Mouse (Mus musculus): Measurements from ENCODE around the gene Ank2. TPM values are rescaled to one million over a fixed set of nuclear protein-coding genes. Genes with fewer than 3 reads are reported as not detected.

Ank2 gene
- polyA plus RNA-seq, 1 experiment from 2014 or later = 0.46 TPM

GRCm38 (mm10) chr3:127462413-127462812, 36.7 kb downstream of the Ank2 start:
- Histone ChIP-seq H3K4me3 (ENCODE audit: inconsistent target) (no peak overlapping the region), H3K27ac (no peak overlapping the region), H3K79me2 (ENCODE audit: inconsistent target) (no peaks in the 10 kb centered on the region), H3K36me3 (ENCODE audit: inconsistent target) (no peaks in the 10 kb centered on the region)
- 90% methylated on average over 6 of the region's 6 CpGs for WGBS (ENCODE audit: missing documents)

GRCm38 (mm10) chr3:127460891-127461437, 38.2 kb downstream of the Ank2 start:
- WGBS (ENCODE audit: missing documents) = 90% methylated on average over 11 of the region's 11 CpGs
- Histone ChIP-seq H3K36me3 (ENCODE audit: inconsistent target) (no peaks in the 10 kb centered on the region), H3K4me3 (ENCODE audit: inconsistent target) (no peak overlapping the region), H3K79me2 (ENCODE audit: inconsistent target) (no peaks in the 10 kb centered on the region), H3K27ac (no peak overlapping the region)

- H3K36me3 ChIP-seq (ENCODE audit: inconsistent target) = no peaks in the 10 kb centered on the region
- no peak overlapping the region for H3K4me3 ChIP-seq (ENCODE audit: inconsistent target)
- 43% methylated on average over 3 of the region's 3 CpGs for WGBS (ENCODE audit: missing documents)
- no peaks in the 10 kb centered on the region for H3K79me2 ChIP-seq (ENCODE audit: inconsistent target)
- H3K27ac ChIP-seq = no peak overlapping the region
Measured at GRCm38 (mm10) chr3:127459858-127460257, 39.3 kb downstream of the Ank2 start.

- WGBS (ENCODE audit: missing documents) = 63% methylated on average over 11 of the region's 11 CpGs
- Histone ChIP-seq H3K79me2 (ENCODE audit: inconsistent target) (no peaks in the 10 kb centered on the region), H3K36me3 (ENCODE audit: inconsistent target) (no peaks in the 10 kb centered on the region), H3K4me3 (ENCODE audit: inconsistent target) (no peak overlapping the region), H3K27ac (no peak overlapping the region)
Measured at GRCm38 (mm10) chr3:127458925-127459324, 40.2 kb downstream of the Ank2 start.

- Histone ChIP-seq H3K4me3 (ENCODE audit: inconsistent target) (no peak overlapping the region), H3K79me2 (ENCODE audit: inconsistent target) (no peaks in the 10 kb centered on the region), H3K27ac (no peak overlapping the region), H3K36me3 (ENCODE audit: inconsistent target) (no peaks in the 10 kb centered on the region)
- WGBS (ENCODE audit: missing documents) = 64% methylated on average over 6 of the region's 6 CpGs
Measured at GRCm38 (mm10) chr3:127458420-127458798, 40.7 kb downstream of the Ank2 start.

- WGBS (ENCODE audit: missing documents) = 49% methylated on average over 4 of the region's 5 CpGs
- no peaks in the 10 kb centered on the region for H3K36me3 ChIP-seq (ENCODE audit: inconsistent target)
- H3K4me3 ChIP-seq (ENCODE audit: inconsistent target) = no peak overlapping the region
- H3K79me2 ChIP-seq (ENCODE audit: inconsistent target) = no peaks in the 10 kb centered on the region
- no peak overlapping the region for H3K27ac ChIP-seq
Measured at GRCm38 (mm10) chr3:127457761-127458419, 41.3 kb downstream of the Ank2 start.

GRCm38 (mm10) chr3:127453738-127454137, 45.4 kb downstream of the Ank2 start:
- Histone ChIP-seq H3K79me2 (ENCODE audit: inconsistent target) (no peaks in the 10 kb centered on the region), H3K27ac (no peak overlapping the region), H3K36me3 (ENCODE audit: inconsistent target) (no peaks in the 10 kb centered on the region), H3K4me3 (ENCODE audit: inconsistent target) (no peak overlapping the region)
- 92% methylated on average over 4 of the region's 4 CpGs for WGBS (ENCODE audit: missing documents)

- H3K36me3 ChIP-seq (ENCODE audit: inconsistent target) = no peaks in the 10 kb centered on the region
- 89% methylated on average over 6 of the region's 6 CpGs for WGBS (ENCODE audit: missing documents)
- H3K79me2 ChIP-seq (ENCODE audit: inconsistent target) = no peaks in the 10 kb centered on the region
- no peak overlapping the region for H3K27ac ChIP-seq
- no peak overlapping the region for H3K4me3 ChIP-seq (ENCODE audit: inconsistent target)
Measured at GRCm38 (mm10) chr3:127453254-127453653, 45.9 kb downstream of the Ank2 start.

GRCm38 (mm10) chr3:127452233-127452632, 46.9 kb downstream of the Ank2 start:
- no peak overlapping the region for H3K27ac ChIP-seq
- no peaks in the 10 kb centered on the region for H3K79me2 ChIP-seq (ENCODE audit: inconsistent target)
- H3K36me3 ChIP-seq (ENCODE audit: inconsistent target) = no peaks in the 10 kb centered on the region
- WGBS (ENCODE audit: missing documents) = 78% methylated on average over 13 of the region's 13 CpGs
- no peak overlapping the region for H3K4me3 ChIP-seq (ENCODE audit: inconsistent target)

GRCm38 (mm10) chr3:127451741-127452140, 47.4 kb downstream of the Ank2 start:
- H3K27ac ChIP-seq = no peak overlapping the region
- H3K79me2 ChIP-seq (ENCODE audit: inconsistent target) = no peaks in the 10 kb centered on the region
- no peak overlapping the region for H3K4me3 ChIP-seq (ENCODE audit: inconsistent target)
- 74% methylated on average over 9 of the region's 9 CpGs for WGBS (ENCODE audit: missing documents)
- no peaks in the 10 kb centered on the region for H3K36me3 ChIP-seq (ENCODE audit: inconsistent target)

- no peak overlapping the region for H3K4me3 ChIP-seq (ENCODE audit: inconsistent target)
- WGBS (ENCODE audit: missing documents) = 7% methylated on average over 3 of the region's 3 CpGs
- H3K36me3 ChIP-seq (ENCODE audit: inconsistent target) = no peaks in the 10 kb centered on the region
- no peaks in the 10 kb centered on the region for H3K79me2 ChIP-seq (ENCODE audit: inconsistent target)
- no peak overlapping the region for H3K27ac ChIP-seq
Measured at GRCm38 (mm10) chr3:127451070-127451469, 48.1 kb downstream of the Ank2 start.

GRCm38 (mm10) chr3:127446173-127446572, 53.0 kb downstream of the Ank2 start:
- 34% methylated on average over 5 of the region's 5 CpGs for WGBS (ENCODE audit: missing documents)
- no peak overlapping the region for H3K4me3 ChIP-seq (ENCODE audit: inconsistent target)
- H3K36me3 ChIP-seq (ENCODE audit: inconsistent target) = no peaks in the 10 kb centered on the region
- H3K79me2 ChIP-seq (ENCODE audit: inconsistent target) = no peaks in the 10 kb centered on the region
- no peak overlapping the region for H3K27ac ChIP-seq

- no peak overlapping the region for H3K27ac ChIP-seq
- 75% methylated on average over 3 of the region's 3 CpGs for WGBS (ENCODE audit: missing documents)
- no peaks in the 10 kb centered on the region for H3K36me3 ChIP-seq (ENCODE audit: inconsistent target)
- H3K4me3 ChIP-seq (ENCODE audit: inconsistent target) = no peak overlapping the region
- H3K79me2 ChIP-seq (ENCODE audit: inconsistent target) = no peaks in the 10 kb centered on the region
Measured at GRCm38 (mm10) chr3:127433291-127433690, 65.9 kb downstream of the Ank2 start.

- Histone ChIP-seq H3K27ac (no peak overlapping the region), H3K79me2 (ENCODE audit: inconsistent target) (no peaks in the 10 kb centered on the region), H3K36me3 (ENCODE audit: inconsistent target) (no peaks in the 10 kb centered on the region), H3K4me3 (ENCODE audit: inconsistent target) (no peak overlapping the region)
- WGBS (ENCODE audit: missing documents) = 68% methylated on average over 12 of the region's 13 CpGs
Measured at GRCm38 (mm10) chr3:127429866-127430265, 69.3 kb downstream of the Ank2 start.

GRCm38 (mm10) chr3:127428527-127428926, 70.6 kb downstream of the Ank2 start:
- WGBS (ENCODE audit: missing documents) = 88% methylated on average over 3 of the region's 3 CpGs
- Histone ChIP-seq H3K27ac (no peak overlapping the region), H3K79me2 (ENCODE audit: inconsistent target) (no peaks in the 10 kb centered on the region), H3K4me3 (ENCODE audit: inconsistent target) (no peak overlapping the region), H3K36me3 (ENCODE audit: inconsistent target) (no peaks in the 10 kb centered on the region)

- 87% methylated on average over 4 of the region's 4 CpGs for WGBS (ENCODE audit: missing documents)
- Histone ChIP-seq H3K79me2 (ENCODE audit: inconsistent target) (no peaks in the 10 kb centered on the region), H3K4me3 (ENCODE audit: inconsistent target) (no peak overlapping the region)
Measured at GRCm38 (mm10) chr3:127416950-127417349, 82.2 kb downstream of the Ank2 start.

More at GRCm38 (mm10) chr3:127416950-127417349, 82.2 kb downstream of the Ank2 start:
- Histone ChIP-seq H3K36me3 (ENCODE audit: inconsistent target) (no peaks in the 10 kb centered on the region), H3K27ac (no peak overlapping the region)
